Mouse (Mus musculus) bone marrow, adult 2 months (tissue): ENCODE results near the gene Sfxn2. TPM values are rescaled to one million over a fixed set of nuclear protein-coding genes. Genes with fewer than 3 reads are reported as not detected.

Source experiments
- H3K27ac ChIP-seq: fragments of 200-500 bp; 2 replicates; pipeline ENCODE4 v1.5.1; 2012; ENCODE audit warnings: low read depth, mild to moderate bottlenecking, control low read depth, inconsistent platforms, low read length; ENCODE audit not compliant: control insufficient read depth, poor library complexity, insufficient read depth
- H3K4me1 ChIP-seq: fragments of 200-500 bp; 2 replicates; pipeline ENCODE4 v1.6.1; 2011; ENCODE audit warnings: low read length; ENCODE audit not compliant: control insufficient read depth, insufficient read depth
- H3K4me3 ChIP-seq: fragments of 200-500 bp; replicated peaks from 2 replicates; pipeline ENCODE3; 2011; ENCODE audit warnings: mild to moderate bottlenecking, low read depth, low read length, control low read depth; ENCODE audit not compliant: control insufficient read depth
- CTCF ChIP-seq: fragments of 200-500 bp; IDR thresholded peaks from 2 replicates; pipeline ENCODE4 v1.5.1; 2011; ENCODE audit warnings: low read length, control low read depth; ENCODE audit not compliant: control insufficient read depth, insufficient read depth
- POLR2A ChIP-seq: fragments of 200-500 bp; IDR thresholded peaks from 2 replicates; pipeline ENCODE4 v1.6.1; 2011; ENCODE audit warnings: low read depth, mild to moderate bottlenecking, control low read depth, low read length, borderline replicate concordance; ENCODE audit not compliant: control insufficient read depth
- WGBS: fragments of 180-500 bp; shearing (Covaris S2); methylation state at CpG from one replicate; pipeline ENCODE4 v1.1.7; 2018; 5-methylcytosine and 5-hydroxymethylcytosine counted together
- polyA plus RNA-seq: library from polyadenylated mRNA; stranded (reverse); fragments of >200 nt; gene quantifications from 2 replicates; pipeline ENCODE4 v1.2.4, GENCODE M21; 2011; ENCODE audit warnings: low replicate concordance; ENCODE audit not compliant: missing spikeins, insufficient read depth, insufficient read length

Sfxn2 gene
- polyA plus RNA-seq, 1 experiment = 9.4 TPM

DNA sequence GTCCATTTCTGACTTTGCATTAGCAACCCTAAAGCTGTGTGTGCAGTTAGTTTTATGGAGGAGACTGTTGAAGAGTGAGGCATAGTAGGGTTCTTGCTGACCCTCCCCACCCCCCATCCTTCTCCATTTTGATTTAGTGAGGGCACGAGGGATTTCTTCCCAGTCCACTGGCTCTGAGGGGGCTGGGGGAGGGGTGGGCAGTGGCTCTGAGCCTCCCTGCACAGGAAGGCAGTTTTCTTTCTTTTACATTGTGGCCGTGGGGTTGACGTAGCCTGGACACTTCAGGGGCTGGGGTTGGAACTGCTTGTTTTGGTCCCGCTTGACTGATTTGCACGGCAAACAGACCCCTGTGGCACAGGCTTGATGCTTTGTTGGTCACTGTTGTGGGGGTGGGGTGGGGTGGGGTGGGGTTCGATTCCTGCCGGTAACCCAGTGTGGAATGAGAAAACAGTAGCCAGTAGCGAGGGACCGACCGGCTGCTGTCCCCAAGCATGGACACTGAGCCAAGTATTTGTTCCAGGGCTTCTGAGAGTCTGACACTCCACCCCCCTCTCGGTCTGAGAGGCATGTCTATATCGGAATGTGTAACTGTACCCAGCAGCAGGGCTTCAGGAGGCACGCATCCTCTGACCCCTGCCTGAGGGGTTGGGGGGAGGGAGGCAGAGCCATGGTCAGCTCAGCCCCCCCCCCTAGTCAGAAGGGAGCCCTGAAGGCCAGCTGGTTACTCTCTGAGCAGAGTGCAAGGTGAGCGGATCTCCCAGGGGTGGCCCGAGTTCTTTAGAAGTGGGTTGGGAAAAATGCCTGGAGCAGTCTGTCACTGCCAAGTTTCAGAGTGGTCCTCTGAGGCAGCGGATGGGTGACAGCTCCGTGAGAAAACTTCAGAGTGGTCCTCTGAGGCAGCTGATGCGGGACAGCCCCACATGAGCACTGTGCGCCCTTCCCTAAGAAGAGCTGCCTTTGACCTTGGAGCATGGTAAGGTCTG, 50.9 kb downstream of the Sfxn2 start:
- no peak overlapping the region for H3K27ac ChIP-seq
- peaks cover 1% of the 10 kb centered on the region for H3K4me1 ChIP-seq
- H3K4me3 ChIP-seq = no peak overlapping the region
- WGBS = 85% methylated on average over 19 of the region's 19 CpGs
- TF ChIP-seq CTCF (no peak), POLR2A (no peak)

GRCm38 (mm10) chr19:46625015-46625414, 51.9 kb downstream of the Sfxn2 start:
- H3K27ac ChIP-seq = no peak overlapping the region
- no peaks in the 10 kb centered on the region; the same call in 1 of the 2 replicates for H3K4me1 ChIP-seq
- TF ChIP-seq CTCF (no peak), POLR2A (no peak)
- H3K4me3 ChIP-seq = no peak overlapping the region
- 91% methylated on average over 12 of the region's 12 CpGs for WGBS

- WGBS = 77% methylated on average over 10 of the region's 10 CpGs
- Histone ChIP-seq H3K4me3 (no peak overlapping the region), H3K27ac (no peak overlapping the region), H3K4me1 (no peaks in the 10 kb centered on the region; the same call in 1 of the 2 replicates)
- TF ChIP-seq CTCF (no peak), POLR2A (no peak)
These were observed 52.4 kb downstream of the Sfxn2 start for GRCm38 (mm10) chr19:46625519-46625918.

DNA sequence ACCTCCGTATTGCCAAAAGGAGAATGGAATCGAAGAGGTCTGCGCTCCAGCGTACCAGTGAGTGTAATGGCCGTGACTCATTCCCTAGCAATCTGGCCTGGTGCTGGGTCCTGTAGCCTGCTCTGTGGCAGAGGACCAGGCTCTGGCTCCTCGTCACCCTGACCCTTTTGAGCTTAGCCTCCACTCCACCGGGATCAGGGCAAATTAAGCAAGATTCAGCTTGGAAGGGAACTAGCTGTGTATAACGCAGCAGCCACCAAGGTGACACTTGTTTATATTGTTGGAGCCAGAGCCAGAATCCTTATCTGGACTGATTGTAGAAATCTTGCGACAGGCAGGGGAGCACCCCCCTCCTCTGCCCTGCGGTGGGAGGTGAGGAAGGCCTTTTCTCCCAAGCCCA, 55.2 kb downstream of the Sfxn2 start:
- Histone ChIP-seq H3K4me1 (no peaks in the 10 kb centered on the region), H3K27ac (no peak overlapping the region), H3K4me3 (no peak overlapping the region)
- WGBS = 81% methylated on average over 10 of the region's 10 CpGs
- TF ChIP-seq POLR2A (no peak), CTCF (no peak)

DNA sequence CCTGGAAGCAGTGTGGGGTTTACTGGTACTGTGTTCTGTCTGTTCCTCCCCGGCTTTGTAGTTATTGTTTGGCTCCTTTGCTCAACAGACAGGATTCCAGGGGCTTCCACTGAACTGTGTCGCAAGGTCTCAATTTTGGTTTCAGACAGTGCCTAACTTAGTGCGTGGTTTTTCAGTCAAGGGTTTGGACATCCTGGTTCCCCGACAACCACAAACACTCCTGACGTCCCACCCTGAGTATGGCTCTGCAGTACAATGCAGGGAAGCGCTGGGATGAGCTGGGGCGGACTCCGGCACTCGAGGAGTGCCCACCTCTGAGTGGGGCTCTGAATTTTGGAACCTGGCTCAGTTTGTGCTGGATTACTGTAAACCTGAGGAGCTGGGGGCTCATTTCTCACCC, 56.6 kb downstream of the Sfxn2 start:
- whole genome bisulfite sequencing = 52% methylated on average over 9 of the region's 9 CpGs
- no peak for TF ChIP-seq POLR2A
- no peak for TF ChIP-seq CTCF
- H3K27ac ChIP-seq = no peak overlapping the region
- H3K4me1 ChIP-seq = no peaks in the 10 kb centered on the region
- H3K4me3 ChIP-seq = no peak overlapping the region

- H3K27ac ChIP-seq = no peak overlapping the region; the same call in 1 of the 2 replicates
- no peak for TF ChIP-seq POLR2A
- no peak for TF ChIP-seq CTCF
- WGBS = 86% methylated on average over 9 of the region's 9 CpGs
- H3K4me1 ChIP-seq = no peaks in the 10 kb centered on the region; the same call in 1 of the 2 replicates
- H3K4me3 ChIP-seq = no peak overlapping the region
These were observed 58.5 kb downstream of the Sfxn2 start for GRCm38 (mm10) chr19:46631637-46632036.

GRCm38 (mm10) chr19:46635766-46636165, 62.6 kb downstream of the Sfxn2 start:
- H3K27ac ChIP-seq = no peak overlapping the region
- H3K4me1 ChIP-seq = no peaks in the 10 kb centered on the region; the same call in 1 of the 2 replicates
- WGBS = 76% methylated on average over 9 of the region's 9 CpGs
- TF ChIP-seq POLR2A = no peak
- no peak for TF ChIP-seq CTCF
- no peak overlapping the region for H3K4me3 ChIP-seq

GRCm38 (mm10) chr19:46637598-46637997, 64.4 kb downstream of the Sfxn2 start:
- WGBS = 78% methylated on average over 6 of the region's 6 CpGs

More at GRCm38 (mm10) chr19:46637598-46637997, 64.4 kb downstream of the Sfxn2 start:
- no peaks in the 10 kb centered on the region; the same call in 1 of the 2 replicates for H3K4me1 ChIP-seq
- H3K27ac ChIP-seq = no peak overlapping the region
- TF ChIP-seq CTCF = no peak
- TF ChIP-seq POLR2A = no peak
- H3K4me3 ChIP-seq = no peak overlapping the region
